Mouse (Mus musculus) kidney, adult 2 months (tissue): ENCODE measurements around the gene Lrmda. TPM values are rescaled to one million over a fixed set of nuclear protein-coding genes. Genes with fewer than 3 reads are reported as not detected.

Source experiments
- DNase-seq: peaks from one replicate; pipeline ENCODE4 v3.0.0; 2021
- H3K27ac ChIP-seq: fragments of 200-500 bp; 2 replicates; pipeline ENCODE4 v1.5.1; 2012; ENCODE audit warnings: low read depth, low read length, control low read depth, inconsistent platforms; ENCODE audit not compliant: insufficient read depth
- H3K27me3 ChIP-seq: fragments of 200-500 bp; replicated peaks from 2 replicates; pipeline ENCODE4 v1.6.1; 2012; ENCODE audit warnings: mild to moderate bottlenecking, moderate library complexity, low read length, inconsistent platforms; ENCODE audit not compliant: control insufficient read depth, insufficient read depth
- H3K36me3 ChIP-seq: fragments of 200-500 bp; 2 replicates; pipeline ENCODE4 v1.6.1; 2012; ENCODE audit warnings: mild to moderate bottlenecking, moderate library complexity, low read length, inconsistent platforms; ENCODE audit not compliant: control insufficient read depth, insufficient read depth
- H3K4me1 ChIP-seq: fragments of 200-500 bp; 2 replicates; pipeline ENCODE4 v1.6.1; 2011; ENCODE audit warnings: low read length; ENCODE audit not compliant: control insufficient read depth, insufficient read depth
- H3K4me3 ChIP-seq: fragments of 200-500 bp; 2 replicates; pipeline ENCODE4 v1.5.1; 2011; ENCODE audit warnings: mild to moderate bottlenecking, low read depth, low read length, control low read depth; ENCODE audit not compliant: insufficient read depth
- CTCF ChIP-seq: fragments of 200-500 bp; conservative IDR thresholded peaks from 2 replicates; pipeline ENCODE4 v1.5.1; 2011; ENCODE audit warnings: low read depth, mild to moderate bottlenecking, control low read depth, low read length, moderate library complexity, mixed read lengths; ENCODE audit not compliant: insufficient read depth, insufficient read length
- POLR2A ChIP-seq: fragments of 200-500 bp; IDR thresholded peaks from one replicate; pipeline ENCODE4 v1.6.1; 2011; ENCODE audit warnings: low read depth, low read length, control low read depth
- WGBS: fragments of 180-500 bp; shearing (Covaris S2); methylation state at CpG from one replicate; pipeline ENCODE4 v1.1.7; 2018; 5-methylcytosine and 5-hydroxymethylcytosine counted together
- polyA plus RNA-seq: library from polyadenylated mRNA; depleted of rRNA; stranded (reverse); fragments of >200 nt; gene quantifications from 2 replicates; pipeline ENCODE4 v1.2.3, GENCODE M21; 2012

Gene Lrmda
- polyA plus RNA-seq, 1 experiment = 3.3 TPM

- TF ChIP-seq POLR2A (no peak), CTCF (no peak)
- H3K4me1 ChIP-seq = peaks cover 8% of the 10 kb centered on the region; the same call in 1 of the 2 replicates
- H3K27ac ChIP-seq = no peak overlapping the region
- DNase-seq = no peak
- H3K27me3 ChIP-seq = no peaks in the 10 kb centered on the region
- H3K36me3 ChIP-seq = no peaks in the 10 kb centered on the region
- H3K4me3 ChIP-seq = no peak overlapping the region
- WGBS = 96% methylated on average over 1 of the region's 1 CpGs
These were observed 191.1 kb downstream of the Lrmda start for GRCm38 (mm10) chr14:22210601-22211000.

DNA sequence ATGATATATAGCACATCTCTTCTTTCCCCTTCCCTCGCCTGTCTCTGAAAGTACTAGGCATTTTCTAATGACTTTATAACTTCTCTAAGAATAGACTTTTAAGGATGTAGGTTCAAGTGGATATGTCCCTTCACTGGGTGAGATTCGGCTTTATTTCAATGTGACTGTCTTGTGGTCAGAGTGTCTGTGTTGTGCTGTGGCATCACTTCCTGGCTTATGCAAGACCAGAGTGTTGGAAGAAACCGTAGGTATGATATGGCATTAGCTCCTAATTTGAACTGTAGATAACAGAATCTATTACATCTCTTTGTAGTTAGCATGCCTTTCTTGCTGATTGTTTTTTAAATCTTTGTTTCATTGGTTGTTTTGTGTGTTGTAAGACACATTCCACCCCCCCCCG is 198.7 kb downstream of the Lrmda start:
- H3K27ac ChIP-seq = no peak overlapping the region
- H3K27me3 ChIP-seq = no peaks in the 10 kb centered on the region
- WGBS = 86% methylated on average over 4 of the region's 4 CpGs
- no peak for DNase-seq
- H3K4me3 ChIP-seq = no peak overlapping the region
- no peaks in the 10 kb centered on the region for H3K36me3 ChIP-seq
- TF ChIP-seq POLR2A = no peak
- TF ChIP-seq CTCF = no peak
- peaks cover 8% of the 10 kb centered on the region; the same call in 1 of the 2 replicates for H3K4me1 ChIP-seq

DNA sequence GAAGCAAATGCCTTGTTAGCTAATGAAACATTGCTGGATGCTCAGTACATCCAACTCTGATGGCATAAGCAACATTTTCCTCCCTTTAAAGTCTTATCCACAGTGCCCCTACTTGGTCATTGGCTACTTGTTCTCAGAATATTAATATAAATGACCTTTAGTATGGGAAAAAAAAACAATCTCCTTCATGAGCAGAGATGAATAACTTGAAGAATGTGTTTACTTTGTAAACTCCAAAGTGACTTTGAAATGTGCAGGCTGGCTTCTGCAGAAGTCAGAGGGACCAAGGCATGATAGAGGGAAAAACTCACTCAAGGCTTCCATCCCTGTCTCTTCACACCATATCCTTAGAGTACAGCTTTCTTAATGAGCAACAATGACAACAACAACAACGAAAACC is 202.5 kb downstream of the Lrmda start:
- H3K4me1 ChIP-seq = no peaks in the 10 kb centered on the region; the same call in 1 of the 2 replicates
- no peak overlapping the region for H3K4me3 ChIP-seq
- no peak overlapping the region for H3K27ac ChIP-seq
- TF ChIP-seq POLR2A = no peak
- no peak for TF ChIP-seq CTCF
- WGBS = 84% methylated on average over 1 of the region's 1 CpGs
- no peaks in the 10 kb centered on the region; the same call in 1 of the 2 replicates for H3K27me3 ChIP-seq
- DNase-seq = no peak
- no peaks in the 10 kb centered on the region for H3K36me3 ChIP-seq

- H3K4me1 ChIP-seq = no peaks in the 10 kb centered on the region; the same call in 1 of the 2 replicates
- no peak overlapping the region for H3K4me3 ChIP-seq
- no peaks in the 10 kb centered on the region; the same call in 1 of the 2 replicates for H3K27me3 ChIP-seq
- TF ChIP-seq POLR2A (no peak), CTCF (no peak)
- no peak for DNase-seq
- no peaks in the 10 kb centered on the region for H3K36me3 ChIP-seq
- 87% methylated on average over 3 of the region's 3 CpGs for WGBS
- H3K27ac ChIP-seq = no peak overlapping the region
These were observed 203.1 kb downstream of the Lrmda start for GRCm38 (mm10) chr14:22222574-22222973.

DNA sequence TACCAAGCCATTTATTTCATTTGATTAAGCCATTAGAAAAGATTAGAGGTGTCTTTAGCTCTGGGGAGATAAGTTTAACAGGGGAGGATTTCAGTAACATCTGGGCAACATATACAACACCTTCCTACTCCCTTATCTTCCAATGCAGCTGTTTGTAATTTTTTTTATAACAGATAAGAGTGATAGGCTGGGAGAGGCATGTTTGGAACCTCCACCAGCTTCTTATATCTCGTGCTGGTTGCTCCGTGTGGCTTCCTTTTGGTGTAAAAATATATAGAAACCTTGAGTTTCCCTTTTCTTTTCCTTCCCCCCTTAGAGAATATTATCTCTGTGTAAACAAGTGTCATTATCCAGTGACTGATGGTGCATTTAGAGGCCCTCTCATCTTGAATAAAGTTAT is 206.7 kb downstream of the Lrmda start:
- no peaks in the 10 kb centered on the region for H3K36me3 ChIP-seq
- 93% methylated on average over 2 of the region's 2 CpGs for WGBS
- no peaks in the 10 kb centered on the region; the same call in 1 of the 2 replicates for H3K27me3 ChIP-seq
- TF ChIP-seq CTCF (no peak), POLR2A (no peak)
- no peaks in the 10 kb centered on the region; the same call in 1 of the 2 replicates for H3K4me1 ChIP-seq
- no peak overlapping the region for H3K27ac ChIP-seq
- DNase-seq = no peak
- no peak overlapping the region for H3K4me3 ChIP-seq

- WGBS = 81% methylated on average over 7 of the region's 7 CpGs
- H3K4me1 ChIP-seq = no peaks in the 10 kb centered on the region
- TF ChIP-seq CTCF (no peak), POLR2A (no peak)
- H3K36me3 ChIP-seq = no peaks in the 10 kb centered on the region
- no peaks in the 10 kb centered on the region; the same call in 1 of the 2 replicates for H3K27me3 ChIP-seq
- H3K4me3 ChIP-seq = no peak overlapping the region
- no peak overlapping the region for H3K27ac ChIP-seq
- no peak for DNase-seq
These were observed 208.9 kb downstream of the Lrmda start for GRCm38 (mm10) chr14:22228253-22228968.

DNA sequence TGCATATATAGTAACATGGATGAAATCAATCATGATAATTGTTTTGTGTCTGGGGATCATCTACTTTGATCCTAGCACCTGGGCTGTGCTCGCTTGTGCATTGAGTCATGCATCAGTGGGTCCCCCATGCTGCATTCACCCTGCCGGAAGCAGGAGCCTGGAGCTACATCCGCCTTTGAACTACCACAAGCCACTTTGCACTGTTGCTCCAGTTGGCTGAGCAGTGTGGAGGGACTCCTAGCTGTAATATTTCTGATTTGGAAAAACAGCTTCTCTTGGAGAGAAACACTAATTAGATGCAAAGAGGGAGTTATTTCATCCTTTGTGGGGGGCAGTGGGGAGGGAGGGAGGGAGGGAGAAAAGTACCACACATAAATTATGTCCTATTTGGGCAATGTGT is 220.8 kb downstream of the Lrmda start:
- Histone ChIP-seq H3K4me3 (no peak overlapping the region), H3K4me1 (no peaks in the 10 kb centered on the region), H3K27ac (no peak overlapping the region), H3K27me3 (no peaks in the 10 kb centered on the region), H3K36me3 (no peaks in the 10 kb centered on the region)
- no peak for DNase-seq
- WGBS = 43% methylated on average over 3 of the region's 3 CpGs
- no peak for TF ChIP-seq CTCF
- TF ChIP-seq POLR2A = no peak
